Mouse (Mus musculus): ENCODE measurements around the gene Psmb7. TPM values are rescaled to one million over a fixed set of nuclear protein-coding genes. Genes with fewer than 3 reads are reported as not detected.

Psmb7 gene
- polyA plus RNA-seq, 1 experiment from 2014 or later, result 270 TPM

GRCm38 (mm10) chr2:38540666-38541065 lies 103.2 kb downstream of the Psmb7 start:
- H3K9me3 ChIP-seq (replicated peaks), result no peaks in the 10 kb centered on the region
- no peak overlapping the region for H3K4me3 ChIP-seq (replicated peaks)
- no peak overlapping the region for H3K9ac ChIP-seq
- peaks cover 56% of the 10 kb centered on the region for H3K4me1 ChIP-seq
- no peaks in the 10 kb centered on the region for H3K27me3 ChIP-seq
- no peak overlapping the region for H3K4me2 ChIP-seq
- H3K27ac ChIP-seq, result no peak overlapping the region
- 69% methylated on average over 6 of the region's 6 CpGs for WGBS
- no peak for ATAC-seq (replicated peaks; ENCODE audit: low FRiP score)
- H3K36me3 ChIP-seq, result no peaks in the 10 kb centered on the region

- H3K4me1 ChIP-seq, result peaks cover 56% of the 10 kb centered on the region
- 92% methylated on average over 9 of the region's 9 CpGs for whole genome bisulfite sequencing
Observed at GRCm38 (mm10) chr2:38539677-38540076, 104.2 kb downstream of the Psmb7 start.

More at GRCm38 (mm10) chr2:38539677-38540076, 104.2 kb downstream of the Psmb7 start:
- H3K27me3 ChIP-seq, result no peaks in the 10 kb centered on the region
- no peaks in the 10 kb centered on the region for H3K9me3 ChIP-seq (replicated peaks)
- H3K36me3 ChIP-seq, result no peaks in the 10 kb centered on the region
- no peak for ATAC-seq (replicated peaks; ENCODE audit: low FRiP score)
- no peak overlapping the region for H3K9ac ChIP-seq
- no peak overlapping the region for H3K27ac ChIP-seq
- H3K4me2 ChIP-seq, result no peak overlapping the region
- H3K4me3 ChIP-seq (replicated peaks), result no peak overlapping the region

Small RNA genes within 50 kb of the gene (microRNA-seq; reads per million reads assigned to microRNA genes)
- gene Gm27634, result not detected

Other genes starting within 250 kb of the Psmb7 start
- 69.3 and 73.1 TPM in 2 replicates for gene Nek6, start 132.4 kb downstream of the Psmb7 start, polyA plus RNA-seq (2015; fragmentation: Nextera tagmentation; extraction: Ambion mirVana)
- gene Nr5a1, start 70.5 kb upstream of the Psmb7 start, polyA plus RNA-seq (2015; fragmentation: Nextera tagmentation; extraction: Ambion mirVana), result 1.3 and 3.4 TPM in 2 replicates

All from kidney, embryonic 15.5 days (tissue).